Mouse (Mus musculus): ENCODE measurements at regions not wholly inside any gene's neighbourhood (a gene's known extent, or its start where the extent isn't known, plus 50 kb on each side); places are given as distances from the start of the nearest gene placed in this dataset.

DNA sequence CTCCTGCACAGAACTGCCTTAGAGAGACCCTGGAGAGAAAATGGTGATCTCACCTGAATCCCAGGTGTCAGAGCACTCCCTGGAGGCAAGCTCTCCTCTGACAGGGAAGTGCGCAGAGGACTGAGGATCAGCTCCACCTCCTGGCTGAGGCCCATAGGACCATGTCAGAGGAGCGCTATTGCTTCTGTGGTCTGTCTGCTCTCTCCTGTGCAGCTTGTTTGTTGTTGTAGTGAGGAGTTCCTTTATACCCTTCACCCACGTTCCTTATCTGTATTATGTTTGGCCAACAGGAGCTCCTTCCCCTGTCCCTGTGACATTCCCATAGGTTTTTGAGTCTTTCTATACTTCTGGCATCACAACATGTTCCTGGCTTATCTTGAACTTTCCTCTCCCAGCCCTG, 91.5 kb upstream of the Stc2 start:
- WGBS (ENCODE audit: insufficient replicate concordance): 39% methylated on average over 3 of the region's 3 CpGs
- no peak overlapping the region for H3K27ac ChIP-seq (ENCODE audit: low read depth)
- H3K9me3 ChIP-seq (ENCODE audit: low read length): no peaks in the 10 kb centered on the region
- DNase-seq (no peak), ATAC-seq (no peak)
- H3K9ac ChIP-seq (replicated peaks): no peak overlapping the region
- no peaks in the 10 kb centered on the region for H3K4me1 ChIP-seq (ENCODE audit: insufficient read depth)
- no peaks in the 10 kb centered on the region for H3K36me3 ChIP-seq (replicated peaks; ENCODE audit: insufficient read depth, low read length)
- H3K4me3 ChIP-seq (ENCODE audit: low read depth, low read length): no peak overlapping the region
- no peaks in the 10 kb centered on the region for H3K27me3 ChIP-seq (ENCODE audit: insufficient read depth, low read length)
- no peak overlapping the region for H3K4me2 ChIP-seq (ENCODE audit: low read depth, low read length)
- no peak for TF ChIP-seq CTCF (IDR thresholded peaks at IDR 0.05; ENCODE audit: low read depth)

DNA sequence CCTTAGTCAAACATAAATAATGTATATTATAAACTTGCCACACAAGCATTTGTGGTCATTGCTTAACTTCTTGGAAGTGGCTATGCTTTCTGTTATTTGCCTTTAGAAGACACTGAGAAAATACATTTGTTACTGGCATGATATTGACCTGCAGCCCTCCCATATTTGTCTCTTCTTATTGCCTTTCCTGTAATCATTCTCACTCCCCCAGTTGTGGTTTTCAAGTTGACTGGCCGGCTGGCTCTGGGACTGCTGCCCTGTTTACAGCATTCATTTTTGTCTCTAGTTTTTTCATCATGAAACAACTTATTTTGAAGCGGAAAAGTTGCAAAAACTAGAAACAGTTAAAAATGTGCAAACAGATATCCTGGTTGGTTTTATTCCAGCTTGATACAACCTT, 57.5 kb upstream of the Stc2 start:
- no peak overlapping the region for H3K27ac ChIP-seq (ENCODE audit: low read depth)
- no peak for DNase-seq
- no peaks in the 10 kb centered on the region for H3K9me3 ChIP-seq (ENCODE audit: low read length)
- no peaks in the 10 kb centered on the region for H3K36me3 ChIP-seq (replicated peaks; ENCODE audit: insufficient read depth, low read length)
- no peak for ATAC-seq
- TF ChIP-seq CTCF (IDR thresholded peaks at IDR 0.05; ENCODE audit: low read depth): no peak
- TF ChIP-seq EP300 (IDR thresholded peaks at IDR 0.05; ENCODE audit: low read depth): no peak
- H3K4me2 ChIP-seq (ENCODE audit: low read depth, low read length): no peak overlapping the region
- no peaks in the 10 kb centered on the region for H3K27me3 ChIP-seq (ENCODE audit: insufficient read depth, low read length)
- no peaks in the 10 kb centered on the region for H3K4me1 ChIP-seq (ENCODE audit: insufficient read depth)
- WGBS (ENCODE audit: insufficient replicate concordance): 74% methylated on average over 2 of the region's 2 CpGs
- H3K4me3 ChIP-seq (ENCODE audit: low read depth, low read length): no peak overlapping the region
- no peak overlapping the region for H3K9ac ChIP-seq (replicated peaks)

Data from liver, postnatal 0 days (tissue).